Mouse (Mus musculus): Measurements from ENCODE around the gene Snd1. TPM values are rescaled to one million over a fixed set of nuclear protein-coding genes. Genes with fewer than 3 reads are reported as not detected.

The Snd1 gene
- polyA plus RNA-seq, 1 experiment from 2014 or later: 80.1 TPM

GRCm38 (mm10) chr6:28555002-28555401, 80.1 kb downstream of the Snd1 start:
- H3K4me3 ChIP-seq: no peak overlapping the region
- no peak for ATAC-seq
- H3K9me3 ChIP-seq (replicated peaks): no peaks in the 10 kb centered on the region
- no peak overlapping the region for H3K4me2 ChIP-seq
- H3K27me3 ChIP-seq: no peaks in the 10 kb centered on the region
- 0 out of 2 replicates have a peak, but pooled peaks cover 15% of the 10 kb centered on the region for H3K4me1 ChIP-seq
- no peaks in the 10 kb centered on the region; the same call in 1 of the 2 replicates for H3K36me3 ChIP-seq (ENCODE audit: poor library complexity, severe bottlenecking)
- WGBS: 82% methylated on average over 6 of the region's 6 CpGs
- H3K9ac ChIP-seq: no peak overlapping the region
- H3K27ac ChIP-seq: no peak overlapping the region

- H3K36me3 ChIP-seq (ENCODE audit: poor library complexity, severe bottlenecking): no peaks in the 10 kb centered on the region
- no peak overlapping the region for H3K27ac ChIP-seq
- no peak overlapping the region for H3K4me3 ChIP-seq
- no peak overlapping the region for H3K4me2 ChIP-seq
- 0 out of 2 replicates have a peak, but pooled peaks cover 13% of the 10 kb centered on the region for H3K4me1 ChIP-seq
- WGBS: 89% methylated on average over 7 of the region's 7 CpGs
- no peaks in the 10 kb centered on the region for H3K9me3 ChIP-seq (replicated peaks)
- H3K27me3 ChIP-seq: no peaks in the 10 kb centered on the region
- no peak overlapping the region for H3K9ac ChIP-seq
- no peak for ATAC-seq
These were observed 80.5 kb downstream of the Snd1 start for GRCm38 (mm10) chr6:28555428-28555827.

DNA sequence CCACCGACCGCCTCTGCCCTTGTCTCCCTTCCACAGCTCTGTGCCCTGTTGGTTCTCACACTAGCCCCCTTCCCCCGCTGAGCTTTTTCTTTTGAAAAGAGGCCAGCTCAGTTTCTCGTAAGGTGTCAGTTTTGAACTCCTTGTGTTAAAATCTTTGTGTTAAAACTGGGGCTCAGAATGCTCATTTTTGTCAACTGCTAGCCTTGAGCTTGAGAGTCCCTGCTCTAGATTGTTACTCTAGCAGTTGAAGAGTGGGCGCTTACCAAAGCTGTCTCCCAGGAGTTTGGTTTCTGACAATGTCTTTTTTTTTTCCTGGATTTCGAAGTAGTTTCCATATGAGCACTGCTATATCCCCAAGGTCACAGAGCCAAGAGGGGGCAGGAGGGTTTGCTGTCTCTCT, 82.8 kb downstream of the Snd1 start:
- H3K4me2 ChIP-seq: no peak overlapping the region
- H3K27ac ChIP-seq: no peak overlapping the region
- 0 out of 2 replicates have a peak, but pooled peaks cover 9% of the 10 kb centered on the region for H3K4me1 ChIP-seq
- WGBS: 56% methylated on average over 6 of the region's 6 CpGs
- no peaks in the 10 kb centered on the region for H3K9me3 ChIP-seq (replicated peaks)
- H3K9ac ChIP-seq: no peak overlapping the region
- H3K4me3 ChIP-seq: no peak overlapping the region
- no peak for ATAC-seq
- no peaks in the 10 kb centered on the region for H3K27me3 ChIP-seq
- H3K36me3 ChIP-seq (ENCODE audit: poor library complexity, severe bottlenecking): no peaks in the 10 kb centered on the region

DNA sequence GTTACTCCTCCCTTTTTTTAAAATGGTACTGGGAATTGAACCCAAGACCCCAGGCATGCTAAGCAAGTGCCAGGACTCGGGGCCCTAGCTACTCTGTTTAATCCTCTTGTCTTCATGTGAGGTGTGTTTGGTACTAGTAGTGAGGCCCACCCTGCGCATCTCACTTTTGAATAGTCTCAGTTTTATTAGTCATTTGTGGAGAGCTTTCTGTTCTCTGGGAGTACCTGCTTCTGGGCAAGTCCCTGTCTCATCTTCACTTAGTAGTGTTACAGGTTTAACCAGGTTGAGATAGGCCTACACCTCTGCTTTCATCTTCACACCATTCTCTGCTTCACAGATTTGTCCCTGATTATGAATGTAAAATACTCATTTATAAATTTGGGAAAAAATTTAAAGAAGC, 84.5 kb downstream of the Snd1 start:
- no peak overlapping the region for H3K27ac ChIP-seq
- 88% methylated on average over 2 of the region's 2 CpGs for WGBS
- H3K4me3 ChIP-seq: no peak overlapping the region
- ATAC-seq: no peak
- H3K36me3 ChIP-seq (ENCODE audit: poor library complexity, severe bottlenecking): no peaks in the 10 kb centered on the region
- H3K4me2 ChIP-seq: no peak overlapping the region
- H3K9me3 ChIP-seq (replicated peaks): no peaks in the 10 kb centered on the region
- H3K27me3 ChIP-seq: no peaks in the 10 kb centered on the region
- H3K4me1 ChIP-seq: 0 out of 2 replicates have a peak, but pooled peaks cover 9% of the 10 kb centered on the region
- no peak overlapping the region for H3K9ac ChIP-seq

GRCm38 (mm10) chr6:28561291-28561995, 86.5 kb downstream of the Snd1 start:
- Histone ChIP-seq H3K27ac (no peak overlapping the region), H3K4me1 (0 out of 2 replicates have a peak, but pooled peaks cover 9% of the 10 kb centered on the region), H3K9me3 (replicated peaks) (no peaks in the 10 kb centered on the region), H3K27me3 (no peaks in the 10 kb centered on the region), H3K9ac (no peak overlapping the region), H3K36me3 (ENCODE audit: poor library complexity, severe bottlenecking) (no peaks in the 10 kb centered on the region), H3K4me2 (no peak overlapping the region), H3K4me3 (no peak overlapping the region)
- no peak for ATAC-seq
- WGBS: 89% methylated on average over 5 of the region's 5 CpGs

DNA sequence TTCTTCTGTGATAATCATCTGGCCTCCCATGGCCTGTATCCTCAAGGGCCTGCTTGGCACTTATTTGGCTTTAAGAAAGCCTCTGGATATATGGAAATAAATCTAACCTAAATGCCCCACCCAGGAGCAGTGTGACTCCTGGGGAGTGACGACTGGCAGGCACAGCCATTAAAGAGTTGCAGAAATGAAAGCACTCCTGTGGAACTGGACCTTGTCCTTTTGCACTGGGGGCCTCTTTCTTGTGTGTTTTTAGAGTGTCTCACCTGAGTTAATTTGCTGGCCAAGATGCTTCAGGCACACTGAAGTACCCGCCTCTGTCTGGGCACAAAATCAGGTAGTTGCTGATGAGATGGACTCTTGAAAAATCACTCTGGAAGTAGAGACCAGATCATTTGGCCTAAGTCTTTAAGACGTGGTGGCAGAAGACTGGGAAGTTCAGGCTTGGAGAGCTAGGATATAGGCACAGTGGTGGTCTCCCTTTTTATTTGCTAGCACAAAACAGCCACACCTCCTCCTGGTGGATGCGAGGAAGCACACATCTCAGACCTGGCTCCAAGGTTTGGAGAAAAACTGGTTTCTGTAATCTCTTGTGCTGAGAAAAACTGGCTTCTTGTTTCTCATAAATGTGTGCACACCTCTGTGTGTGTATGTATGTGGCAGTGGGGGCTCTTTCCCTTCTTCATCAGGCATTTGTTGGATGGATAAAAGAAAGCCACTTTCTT, 87.5 kb downstream of the Snd1 start:
- Histone ChIP-seq H3K4me2 (no peak overlapping the region), H3K27ac (no peak overlapping the region), H3K27me3 (no peaks in the 10 kb centered on the region), H3K4me3 (no peak overlapping the region), H3K9ac (no peak overlapping the region; the same call in 1 of the 2 replicates), H3K36me3 (ENCODE audit: poor library complexity, severe bottlenecking) (no peaks in the 10 kb centered on the region), H3K9me3 (replicated peaks) (no peaks in the 10 kb centered on the region), H3K4me1 (0 out of 2 replicates have a peak, but pooled peaks cover 3% of the 10 kb centered on the region)
- no peak for ATAC-seq
- 81% methylated on average over 4 of the region's 4 CpGs for WGBS

- no peak for ATAC-seq
- H3K4me1 ChIP-seq: peaks cover 17% of the 10 kb centered on the region
- H3K4me3 ChIP-seq: no peak overlapping the region
- no peaks in the 10 kb centered on the region for H3K36me3 ChIP-seq (ENCODE audit: poor library complexity, severe bottlenecking)
- no peak overlapping the region for H3K27ac ChIP-seq
- H3K9ac ChIP-seq: no peak overlapping the region
- 77% methylated on average over 6 of the region's 6 CpGs for WGBS
- H3K4me2 ChIP-seq: no peak overlapping the region
- H3K27me3 ChIP-seq: no peaks in the 10 kb centered on the region
- H3K9me3 ChIP-seq (replicated peaks): no peaks in the 10 kb centered on the region
These were observed 93.0 kb downstream of the Snd1 start for GRCm38 (mm10) chr6:28567978-28568377.

GRCm38 (mm10) chr6:28571946-28572345, 97.0 kb downstream of the Snd1 start:
- Histone ChIP-seq H3K9ac (no peak overlapping the region), H3K27me3 (no peaks in the 10 kb centered on the region), H3K4me1 (peaks cover 32% of the 10 kb centered on the region), H3K27ac (no peak overlapping the region), H3K36me3 (ENCODE audit: poor library complexity, severe bottlenecking) (no peaks in the 10 kb centered on the region), H3K4me2 (no peak overlapping the region), H3K9me3 (replicated peaks) (no peaks in the 10 kb centered on the region), H3K4me3 (no peak overlapping the region)
- ATAC-seq: no peak
- WGBS: 82% methylated on average over 2 of the region's 2 CpGs

DNA sequence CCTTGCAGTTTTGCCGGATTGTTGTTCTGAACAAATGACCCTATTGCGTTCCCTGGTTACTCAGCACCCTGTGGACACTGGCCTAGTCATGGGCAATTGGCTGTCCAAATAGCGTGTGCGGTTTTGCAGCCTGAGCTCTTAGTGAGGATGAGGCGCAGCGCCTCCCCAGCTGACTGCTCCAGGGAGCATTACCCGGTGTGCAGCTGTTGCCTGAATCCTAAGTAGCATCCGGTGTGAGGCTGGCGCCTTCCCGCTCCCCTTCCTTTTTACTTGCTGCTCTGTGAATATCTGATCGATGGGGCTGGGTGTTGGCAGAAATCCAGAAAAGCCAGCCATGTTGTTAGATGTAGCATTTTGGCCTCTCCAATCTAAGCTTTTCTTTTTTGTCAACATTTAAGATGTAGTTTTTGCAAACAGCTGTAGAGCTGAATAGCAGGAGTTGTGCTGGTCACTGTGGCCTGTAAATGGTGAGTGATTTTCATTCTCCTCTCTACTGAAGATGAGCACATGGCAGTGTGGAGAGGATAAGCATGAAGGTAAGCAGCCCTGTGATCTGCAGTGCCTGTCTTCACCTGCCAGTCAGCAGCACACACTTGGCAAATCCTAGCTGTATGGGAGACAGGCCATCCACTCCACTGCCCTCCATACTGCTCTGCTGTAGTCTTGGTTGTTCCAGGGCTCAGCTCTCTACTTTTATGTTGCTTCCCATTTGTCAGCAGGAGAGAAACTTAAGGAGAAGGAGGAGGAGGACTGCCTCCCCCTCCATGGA, 98.2 kb downstream of the Snd1 start:
- Histone ChIP-seq H3K36me3 (ENCODE audit: poor library complexity, severe bottlenecking) (no peaks in the 10 kb centered on the region), H3K4me3 (no peak overlapping the region), H3K27me3 (no peaks in the 10 kb centered on the region), H3K9ac (no peak overlapping the region), H3K9me3 (replicated peaks) (no peaks in the 10 kb centered on the region), H3K27ac (peak overlapping the region; percentile 27; the same call in 1 of the 2 replicates), H3K4me2 (no peak overlapping the region), H3K4me1 (peaks cover 29% of the 10 kb centered on the region)
- ATAC-seq: peak; percentile 88
- 44% methylated on average over 11 of the region's 11 CpGs for WGBS

DNA sequence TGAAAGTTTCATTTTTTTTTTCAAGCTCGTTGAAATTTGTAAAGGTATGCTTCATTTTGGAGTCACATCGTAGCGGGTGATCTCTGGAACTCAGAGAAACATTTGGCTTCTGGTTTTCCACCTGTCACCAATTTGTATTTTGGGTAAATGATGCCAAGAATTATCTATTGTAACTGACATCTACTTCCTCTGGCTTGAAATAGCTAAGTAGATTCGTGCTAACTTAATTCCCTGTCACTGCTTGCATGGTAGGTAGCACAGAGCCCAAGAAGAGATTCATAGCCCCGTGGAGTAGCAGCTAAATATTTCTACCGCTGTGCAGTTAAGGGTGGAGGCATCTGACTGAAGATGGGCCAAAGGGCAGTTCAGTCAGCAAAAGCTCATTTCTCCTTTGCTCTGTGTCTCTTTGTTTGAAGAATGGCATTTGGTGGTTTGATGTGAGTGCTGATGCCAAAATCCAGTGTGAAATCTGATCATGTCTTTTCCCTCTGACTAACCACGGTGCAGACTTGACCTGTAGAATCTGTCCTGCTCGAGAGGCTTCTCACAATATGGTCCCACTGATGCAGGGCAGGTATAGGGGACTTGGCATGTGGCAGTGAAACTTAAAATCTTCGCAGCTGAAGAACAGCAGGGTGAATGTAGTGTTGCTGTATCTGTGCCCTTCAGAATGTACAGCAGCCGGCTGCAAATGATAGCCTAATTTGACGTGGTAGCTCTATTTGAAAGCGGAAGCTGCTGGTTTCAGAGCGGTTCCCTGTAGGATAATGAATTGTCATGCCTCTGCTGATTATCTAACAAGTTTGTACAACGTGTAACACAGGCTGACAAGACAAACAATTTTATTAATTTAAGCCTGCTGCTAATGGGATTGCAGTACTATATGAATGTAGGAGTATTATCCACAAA, 101.7 kb downstream of the Snd1 start:
- Histone ChIP-seq H3K27me3 (no peaks in the 10 kb centered on the region), H3K4me2 (no peak overlapping the region), H3K9ac (no peak overlapping the region), H3K27ac (no peak overlapping the region), H3K36me3 (ENCODE audit: poor library complexity, severe bottlenecking) (no peaks in the 10 kb centered on the region), H3K9me3 (replicated peaks) (no peaks in the 10 kb centered on the region), H3K4me1 (peaks cover 22% of the 10 kb centered on the region), H3K4me3 (no peak overlapping the region)
- 68% methylated on average over 14 of the region's 14 CpGs for WGBS
- ATAC-seq: no peak

DNA sequence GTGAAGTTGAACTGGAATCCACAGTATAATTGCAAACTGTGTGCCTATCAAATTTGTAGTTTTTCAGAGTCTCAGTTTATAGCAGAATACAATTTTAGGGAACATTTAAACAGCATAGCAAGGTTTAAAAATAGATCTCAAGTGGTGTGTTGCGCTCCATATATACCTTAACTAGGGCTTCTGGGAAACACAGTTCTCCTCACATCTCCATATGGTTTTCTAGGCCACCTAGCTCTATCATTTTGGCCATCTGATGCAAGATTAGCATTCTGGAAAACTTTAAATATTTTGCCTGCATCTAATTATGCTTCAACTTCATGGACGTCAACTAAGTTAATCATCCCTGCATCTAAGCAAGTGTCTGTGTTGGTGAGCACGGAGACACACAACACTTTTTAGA, 107.9 kb downstream of the Snd1 start:
- 93% methylated on average over 3 of the region's 3 CpGs for WGBS
- Histone ChIP-seq H3K4me2 (no peak overlapping the region), H3K4me1 (peaks cover 4% of the 10 kb centered on the region; the same call in 1 of the 2 replicates), H3K9ac (no peak overlapping the region), H3K27me3 (no peaks in the 10 kb centered on the region), H3K4me3 (no peak overlapping the region), H3K9me3 (replicated peaks) (no peaks in the 10 kb centered on the region), H3K27ac (no peak overlapping the region), H3K36me3 (ENCODE audit: poor library complexity, severe bottlenecking) (no peaks in the 10 kb centered on the region)
- no peak for ATAC-seq
